Mouse (Mus musculus): ENCODE data around the gene Cenpm. TPM values are rescaled to one million over a fixed set of nuclear protein-coding genes. Genes with fewer than 3 reads are reported as not detected.

Cenpm gene
- polyA plus RNA-seq, 1 experiment from 2014 or later = 73.0 TPM

DNA sequence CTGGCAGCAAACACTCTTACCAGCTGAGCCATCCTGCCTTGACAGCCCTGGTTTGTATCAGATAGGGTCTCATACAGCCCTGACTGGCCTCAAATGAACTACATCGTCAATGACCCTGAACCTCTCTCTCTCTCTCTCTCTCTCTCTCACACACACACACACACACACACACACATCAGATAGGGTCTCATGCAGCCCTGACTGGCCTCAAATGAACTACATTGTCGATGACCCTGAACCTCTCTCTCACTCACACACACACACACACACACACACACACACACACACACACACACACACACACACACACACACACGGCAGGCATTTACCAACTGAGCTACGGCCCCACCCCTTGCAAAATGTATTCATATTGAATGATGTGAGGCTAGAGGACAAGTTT lies 13.4 kb downstream of the Cenpm start:
- no peak overlapping the region for H3K4me3 ChIP-seq (ENCODE audit: control insufficient read depth in 1 of 2, insufficient read depth in 1 of 2, low read depth in 1 of 2, low read length in 2 of 2)
- no peak overlapping the region for H3K4me2 ChIP-seq (ENCODE audit: low read length)
- WGBS = 72% methylated on average over 4 of the region's 4 CpGs
- peaks cover 2% of the 10 kb centered on the region; the same call in 1 of the 2 replicates for H3K27me3 ChIP-seq (ENCODE audit: control insufficient read depth, insufficient read depth, low read length)
- no peak for ATAC-seq (ENCODE audit: insufficient number of reproducible peaks, insufficient read depth, low FRiP score, low read depth)
- no peak overlapping the region for H3K27ac ChIP-seq (replicated peaks in 1 of 2; ENCODE audit: control insufficient read depth in 1 of 2, insufficient read depth in 1 of 2, low read depth in 2 of 2, low read length in 2 of 2)
- H3K4me1 ChIP-seq (ENCODE audit: control insufficient read depth in 2 of 2, insufficient read depth in 2 of 2, low read length in 2 of 2) = peaks cover 3 to 9% of the 10 kb centered on the region in 2 experiments; a peak in 2 of 4 replicates
- peaks cover 7% of the 10 kb centered on the region for H3K36me3 ChIP-seq (ENCODE audit: control insufficient read depth, insufficient read depth, low read length)
- H3K9me3 ChIP-seq (ENCODE audit: control insufficient read depth, low read length) = no peaks in the 10 kb centered on the region
- no peak overlapping the region for H3K9ac ChIP-seq (ENCODE audit: low read length)

DNA sequence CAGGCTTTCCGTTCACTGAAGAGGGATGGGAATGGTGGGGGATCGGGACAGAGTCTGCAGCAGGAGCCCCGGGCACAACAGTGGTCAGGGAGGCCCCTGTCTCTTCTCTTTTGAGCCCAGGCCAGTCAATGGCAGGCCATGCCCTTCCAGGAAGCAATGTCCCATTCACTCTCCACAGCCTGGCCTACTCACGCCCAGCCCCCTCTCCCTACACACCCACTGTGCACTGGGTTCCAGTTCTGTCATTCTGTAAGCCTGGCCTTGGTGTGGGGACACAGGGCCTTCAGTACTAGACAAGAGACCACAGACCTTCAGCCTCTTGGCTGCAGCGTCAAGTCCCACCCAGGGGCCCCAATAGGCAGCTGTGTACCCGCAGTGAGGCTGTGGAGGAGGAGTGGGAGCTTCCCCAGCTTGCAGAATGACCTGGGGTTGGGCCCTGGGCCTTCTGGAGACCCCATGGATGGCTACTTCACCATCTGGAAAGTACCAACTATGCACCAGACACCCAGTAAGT lies 14.4 kb downstream of the Cenpm start:
- Histone ChIP-seq H3K36me3 (ENCODE audit: control insufficient read depth, insufficient read depth, low read length) (peaks cover 7% of the 10 kb centered on the region), H3K4me3 (ENCODE audit: control insufficient read depth in 1 of 2, insufficient read depth in 1 of 2, low read depth in 1 of 2, low read length in 2 of 2) (no peak overlapping the region), H3K27ac (replicated peaks in 1 of 2; ENCODE audit: control insufficient read depth in 1 of 2, insufficient read depth in 1 of 2, low read depth in 2 of 2, low read length in 2 of 2) (no peak overlapping the region), H3K4me2 (ENCODE audit: low read length) (no peak overlapping the region), H3K4me1 (ENCODE audit: control insufficient read depth in 2 of 2, insufficient read depth in 2 of 2, low read length in 2 of 2) (peaks cover 0 to 9% of the 10 kb centered on the region in 2 experiments; a peak in 2 of 4 replicates), H3K9ac (ENCODE audit: low read length) (no peak overlapping the region), H3K9me3 (ENCODE audit: control insufficient read depth, low read length) (no peaks in the 10 kb centered on the region), H3K27me3 (ENCODE audit: control insufficient read depth, insufficient read depth, low read length) (peaks cover 11% of the 10 kb centered on the region)
- 74% methylated on average over 6 of the region's 6 CpGs for WGBS
- no peak for ATAC-seq (ENCODE audit: insufficient number of reproducible peaks, insufficient read depth, low FRiP score, low read depth)

DNA sequence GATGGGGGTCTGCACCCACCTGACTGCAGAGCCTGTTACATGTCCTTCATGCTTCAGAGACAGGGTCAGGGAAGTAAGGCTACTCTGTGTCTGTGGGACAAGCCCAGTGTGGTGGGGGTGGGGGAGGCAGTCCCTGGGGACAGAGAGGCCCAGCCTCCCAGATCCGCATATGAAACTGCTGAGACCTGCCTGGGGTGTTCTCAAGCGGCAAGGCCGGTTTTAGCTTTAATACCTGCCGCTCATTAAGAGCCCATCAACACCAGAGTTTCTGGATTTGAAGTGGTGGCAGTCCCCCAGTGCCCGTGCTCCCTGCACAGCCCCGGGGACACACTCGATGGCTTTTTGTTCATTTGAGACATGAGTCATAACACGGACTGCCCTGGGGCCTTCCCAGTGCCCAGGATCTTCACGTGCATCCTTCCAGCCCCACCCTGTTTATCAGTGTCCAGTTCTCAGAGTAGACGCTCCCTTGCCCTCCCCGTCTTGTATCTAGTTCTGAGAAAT lies 15.0 kb downstream of the Cenpm start:
- no peak for ATAC-seq (ENCODE audit: insufficient number of reproducible peaks, insufficient read depth, low FRiP score, low read depth)
- Histone ChIP-seq H3K4me2 (ENCODE audit: low read length) (no peak overlapping the region), H3K4me1 (ENCODE audit: control insufficient read depth in 2 of 2, insufficient read depth in 2 of 2, low read length in 2 of 2) (peaks cover 0 to 9% of the 10 kb centered on the region in 2 experiments; a peak in 2 of 4 replicates), H3K4me3 (ENCODE audit: control insufficient read depth in 1 of 2, insufficient read depth in 1 of 2, low read depth in 1 of 2, low read length in 2 of 2) (no peak overlapping the region), H3K9me3 (ENCODE audit: control insufficient read depth, low read length) (no peaks in the 10 kb centered on the region), H3K27ac (replicated peaks in 1 of 2; ENCODE audit: control insufficient read depth in 1 of 2, insufficient read depth in 1 of 2, low read depth in 2 of 2, low read length in 2 of 2) (no peak overlapping the region), H3K36me3 (ENCODE audit: control insufficient read depth, insufficient read depth, low read length) (peaks cover 7% of the 10 kb centered on the region), H3K9ac (ENCODE audit: low read length) (peak overlapping the region; percentile 25; the same call in 1 of the 2 replicates), H3K27me3 (ENCODE audit: control insufficient read depth, insufficient read depth, low read length) (peaks cover 17% of the 10 kb centered on the region)
- 30% methylated on average over 11 of the region's 11 CpGs for WGBS

DNA sequence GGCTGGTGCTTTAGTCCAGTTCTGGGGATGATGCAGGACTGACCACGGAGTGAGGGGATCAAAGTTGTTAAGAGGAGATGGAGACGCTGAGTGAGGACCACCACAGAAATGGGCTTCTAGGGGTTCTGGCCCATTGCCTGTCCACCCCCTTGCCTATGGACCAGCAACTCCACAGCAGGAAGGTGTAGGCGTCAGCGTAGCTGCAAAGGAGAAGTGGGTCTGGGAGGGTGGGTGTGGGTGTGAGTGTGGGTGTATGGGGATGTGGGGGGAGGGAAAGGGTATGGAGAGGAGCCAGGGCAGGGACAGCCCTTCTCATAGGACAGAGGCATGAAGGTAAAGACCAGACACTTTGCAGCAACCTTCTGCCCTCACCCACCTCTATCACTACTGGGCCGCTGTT lies 18.8 kb downstream of the Cenpm start:
- ATAC-seq (ENCODE audit: insufficient number of reproducible peaks, insufficient read depth, low FRiP score, low read depth) = no peak
- Histone ChIP-seq H3K27ac (replicated peaks in 1 of 2; ENCODE audit: control insufficient read depth in 1 of 2, insufficient read depth in 1 of 2, low read depth in 2 of 2, low read length in 2 of 2) (no peak overlapping the region), H3K4me1 (ENCODE audit: control insufficient read depth in 2 of 2, insufficient read depth in 2 of 2, low read length in 2 of 2) (peaks cover 4 to 24% of the 10 kb centered on the region in 2 experiments; a peak in 3 of 4 replicates), H3K9ac (ENCODE audit: low read length) (no peak overlapping the region), H3K27me3 (ENCODE audit: control insufficient read depth, insufficient read depth, low read length) (peaks cover 52% of the 10 kb centered on the region), H3K36me3 (ENCODE audit: control insufficient read depth, insufficient read depth, low read length) (no peaks in the 10 kb centered on the region), H3K4me3 (ENCODE audit: control insufficient read depth in 1 of 2, insufficient read depth in 1 of 2, low read depth in 1 of 2, low read length in 2 of 2) (no peak overlapping the region), H3K4me2 (ENCODE audit: low read length) (no peak overlapping the region), H3K9me3 (ENCODE audit: control insufficient read depth, low read length) (no peaks in the 10 kb centered on the region)
- 85% methylated on average over 5 of the region's 5 CpGs for WGBS

DNA sequence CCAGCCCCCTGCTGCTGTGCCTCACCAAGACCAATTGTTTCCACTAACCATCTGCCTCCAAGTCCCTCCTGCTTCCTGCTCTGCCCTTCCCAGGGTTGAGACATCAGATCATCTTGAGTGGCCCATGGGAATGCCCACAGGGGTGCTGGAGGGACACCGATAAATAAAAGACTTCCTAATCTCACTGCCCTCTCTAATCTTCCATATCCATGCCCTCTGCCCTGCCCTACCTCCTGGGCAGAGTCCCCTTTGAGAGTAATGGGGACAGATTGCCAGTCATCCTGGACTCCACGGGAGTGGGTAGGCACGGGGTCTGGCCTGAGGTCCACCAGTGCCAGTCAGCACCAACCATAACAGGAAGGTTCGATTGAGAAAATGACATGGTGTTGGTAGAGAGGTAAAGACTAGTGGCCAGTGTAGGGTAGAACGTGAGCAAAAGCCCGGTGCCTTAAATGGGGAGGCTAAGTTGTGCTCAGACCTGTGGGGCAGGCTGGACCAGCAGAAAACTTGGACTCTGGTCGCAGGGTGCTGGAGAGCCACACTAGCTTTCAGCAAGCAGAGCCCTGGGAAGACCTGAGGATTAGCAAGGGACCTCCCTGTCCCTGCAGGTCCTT lies 19.8 kb downstream of the Cenpm start:
- ATAC-seq (ENCODE audit: insufficient number of reproducible peaks, insufficient read depth, low FRiP score, low read depth) = no peak
- WGBS = 27% methylated on average over 7 of the region's 7 CpGs
- peaks cover 57% of the 10 kb centered on the region for H3K27me3 ChIP-seq (ENCODE audit: control insufficient read depth, insufficient read depth, low read length)
- H3K9ac ChIP-seq (ENCODE audit: low read length) = no peak overlapping the region
- peaks cover 4 to 20% of the 10 kb centered on the region in 2 experiments; a peak in 3 of 4 replicates for H3K4me1 ChIP-seq (ENCODE audit: control insufficient read depth in 2 of 2, insufficient read depth in 2 of 2, low read length in 2 of 2)
- H3K36me3 ChIP-seq (ENCODE audit: control insufficient read depth, insufficient read depth, low read length) = no peaks in the 10 kb centered on the region
- peak overlapping the region in 1 of 2 experiments; percentile 40; a peak in 1 of 4 replicates for H3K4me3 ChIP-seq (ENCODE audit: control insufficient read depth in 1 of 2, insufficient read depth in 1 of 2, low read depth in 1 of 2, low read length in 2 of 2)
- H3K9me3 ChIP-seq (ENCODE audit: control insufficient read depth, low read length) = no peaks in the 10 kb centered on the region
- no peak overlapping the region for H3K27ac ChIP-seq (replicated peaks in 1 of 2; ENCODE audit: control insufficient read depth in 1 of 2, insufficient read depth in 1 of 2, low read depth in 2 of 2, low read length in 2 of 2)
- peak overlapping the region; percentile 67 for H3K4me2 ChIP-seq (ENCODE audit: low read length)

DNA sequence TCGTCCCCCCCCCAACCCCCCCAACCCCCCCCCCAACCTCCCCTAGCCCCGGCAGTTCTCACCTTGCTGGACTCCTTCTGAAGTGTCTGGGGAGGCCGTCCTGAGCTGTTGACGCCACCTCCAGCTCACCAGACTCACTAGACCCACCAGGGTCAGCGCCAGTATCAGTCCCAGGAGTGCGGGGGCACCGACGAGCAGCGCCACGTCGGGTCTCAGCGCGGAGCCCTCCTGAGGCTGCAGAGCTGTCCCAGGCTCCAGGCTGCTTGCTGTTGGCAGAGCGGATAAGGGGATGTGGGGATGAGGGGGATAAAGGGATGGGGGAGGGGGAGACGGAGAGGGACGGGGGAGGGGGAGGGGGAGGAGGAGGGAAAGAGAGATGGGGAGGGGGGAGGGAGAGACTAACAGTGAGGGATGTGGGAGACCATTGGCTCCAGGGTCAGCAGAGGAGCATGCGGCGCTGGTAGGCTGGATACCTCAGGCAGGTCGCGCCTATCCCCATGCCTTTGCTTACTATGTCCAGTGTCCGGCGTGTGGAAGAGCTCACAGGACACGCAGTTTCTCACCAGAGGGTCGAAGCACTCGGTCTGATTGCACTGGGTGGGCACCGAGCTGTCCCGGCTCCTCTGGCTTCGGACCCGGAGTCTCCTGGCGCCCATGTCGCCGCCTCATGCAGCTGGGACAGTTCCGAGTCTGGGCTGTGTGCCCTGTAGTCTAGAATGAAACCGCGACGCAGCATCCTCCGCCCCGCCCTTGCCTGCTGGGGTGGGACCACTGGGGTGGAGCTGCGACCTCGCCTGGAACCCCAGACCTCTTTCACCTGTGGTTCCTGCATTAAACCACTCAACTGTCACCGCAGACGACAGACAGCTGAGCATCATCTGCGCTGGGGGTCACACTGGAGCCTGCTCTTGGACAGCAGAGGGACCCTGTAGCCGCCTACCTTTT lies 20.6 kb downstream of the Cenpm start, which contains the start of gene Tnfrsf13c:
Gene Tnfrsf13c, minus strand, starts transcription at position 713 of the 945 bp plus-strand sequence.
- H3K27ac ChIP-seq (replicated peaks in 1 of 2; ENCODE audit: control insufficient read depth in 1 of 2, insufficient read depth in 1 of 2, low read depth in 2 of 2, low read length in 2 of 2) = no peak within 1 kb of the TSS
- H3K4me1 ChIP-seq (ENCODE audit: control insufficient read depth in 2 of 2, insufficient read depth in 2 of 2, low read length in 2 of 2) = peaks cover 4 to 15% of the 10 kb centered on the region in 2 experiments; a peak in 3 of 4 replicates
- H3K4me2 ChIP-seq (ENCODE audit: low read length) = peak within 1 kb of the TSS; percentile 67
- no peaks in the 10 kb centered on the region for H3K9me3 ChIP-seq (ENCODE audit: control insufficient read depth, low read length)
- under 1% methylated on average over 44 of the region's 44 CpGs for WGBS
- ATAC-seq (ENCODE audit: insufficient number of reproducible peaks, insufficient read depth, low FRiP score, low read depth) = no peak
- no peaks in the 10 kb centered on the region for H3K36me3 ChIP-seq (ENCODE audit: control insufficient read depth, insufficient read depth, low read length)
- H3K27me3 ChIP-seq (ENCODE audit: control insufficient read depth, insufficient read depth, low read length) = peaks cover 61% of the 10 kb centered on the region
- peak within 1 kb of the TSS; percentile 30; the same call in 1 of the 2 replicates for H3K9ac ChIP-seq (ENCODE audit: low read length)
- H3K4me3 ChIP-seq (ENCODE audit: control insufficient read depth in 1 of 2, insufficient read depth in 1 of 2, low read depth in 1 of 2, low read length in 2 of 2) = peak within 1 kb of the TSS; percentile 23 to 40; a peak in 3 of 4 replicates

DNA sequence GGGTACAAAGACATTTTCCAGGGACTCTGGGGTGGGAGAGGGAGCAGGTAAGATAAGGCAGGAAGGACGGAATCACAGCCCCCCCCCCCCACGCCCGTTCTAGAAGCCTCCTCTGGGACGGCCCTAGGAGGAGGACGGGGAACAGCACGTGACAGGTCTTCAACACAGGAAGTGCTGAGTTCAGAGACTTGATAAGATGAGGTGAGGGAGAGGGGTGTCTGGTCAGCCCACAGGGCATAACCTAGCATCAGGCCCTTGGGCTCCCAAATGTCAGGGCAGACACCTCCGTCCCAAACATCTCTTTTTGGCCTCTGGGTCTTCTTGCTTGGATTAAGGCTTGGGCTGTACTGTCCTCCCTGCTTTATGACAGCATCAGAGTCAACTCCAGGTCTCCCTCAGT lies 21.3 kb downstream of the Cenpm start:
- peaks cover 4 to 15% of the 10 kb centered on the region in 2 experiments; a peak in 3 of 4 replicates for H3K4me1 ChIP-seq (ENCODE audit: control insufficient read depth in 2 of 2, insufficient read depth in 2 of 2, low read length in 2 of 2)
- H3K27ac ChIP-seq (replicated peaks in 1 of 2; ENCODE audit: control insufficient read depth in 1 of 2, insufficient read depth in 1 of 2, low read depth in 2 of 2, low read length in 2 of 2) = no peak overlapping the region
- 12% methylated on average over 7 of the region's 7 CpGs for WGBS
- H3K4me3 ChIP-seq (ENCODE audit: control insufficient read depth in 1 of 2, insufficient read depth in 1 of 2, low read depth in 1 of 2, low read length in 2 of 2) = no peak overlapping the region
- no peaks in the 10 kb centered on the region for H3K9me3 ChIP-seq (ENCODE audit: control insufficient read depth, low read length)
- no peaks in the 10 kb centered on the region for H3K36me3 ChIP-seq (ENCODE audit: control insufficient read depth, insufficient read depth, low read length)
- H3K9ac ChIP-seq (ENCODE audit: low read length) = no peak overlapping the region
- no peak overlapping the region for H3K4me2 ChIP-seq (ENCODE audit: low read length)
- no peak for ATAC-seq (ENCODE audit: insufficient number of reproducible peaks, insufficient read depth, low FRiP score, low read depth)
- H3K27me3 ChIP-seq (ENCODE audit: control insufficient read depth, insufficient read depth, low read length) = peaks cover 67% of the 10 kb centered on the region
